Mouse (Mus musculus) ES-Bruce4 (cell line): ENCODE measurements at regions not wholly inside any gene's neighbourhood (a gene's known extent, or its start where the extent isn't known, plus 50 kb on each side); places are given as distances from the start of the nearest gene placed in this dataset.

Source experiments
- H3K27ac ChIP-seq: 2 replicates; pipeline ENCODE4 v1.5.1; 2012; ENCODE audit warnings: low read length, inconsistent platforms; ENCODE audit not compliant: insufficient read depth
- H3K27me3 ChIP-seq: 2 replicates; pipeline ENCODE4 v1.6.1; 2012; ENCODE audit warnings: mild to moderate bottlenecking, low read length, inconsistent platforms; ENCODE audit not compliant: control insufficient read depth, poor library complexity, insufficient read depth, severe bottlenecking
- H3K36me3 ChIP-seq: 2 replicates; pipeline ENCODE4 v1.6.1; 2012; ENCODE audit warnings: inconsistent platforms, mild to moderate bottlenecking, low read length, moderate library complexity; ENCODE audit not compliant: control insufficient read depth, poor library complexity, insufficient read depth, severe bottlenecking
- H3K4me1 ChIP-seq: one replicate; pipeline ENCODE4 v1.8.1; 2011; ENCODE audit warnings: low read length; ENCODE audit not compliant: control insufficient read depth, insufficient read depth
- H3K4me3 ChIP-seq: 2 replicates; pipeline ENCODE4 v1.5.1; 2011; ENCODE audit warnings: low read depth, mild to moderate bottlenecking, low read length
- H3K9ac ChIP-seq: 2 replicates; pipeline ENCODE4 v1.6.1; 2012; ENCODE audit warnings: low read depth, mild to moderate bottlenecking, inconsistent platforms; ENCODE audit not compliant: poor library complexity, severe bottlenecking
- H3K9me3 ChIP-seq: replicated peaks from 2 replicates; pipeline ENCODE4 v1.6.1; 2012; ENCODE audit warnings: mild to moderate bottlenecking, low read length, inconsistent platforms; ENCODE audit not compliant: control insufficient read depth, poor library complexity, insufficient read depth, severe bottlenecking
- CTCF ChIP-seq: IDR thresholded peaks from one replicate; pipeline ENCODE4 v1.8.1; 2011; ENCODE audit warnings: low read depth, low read length
- EP300 ChIP-seq: IDR thresholded peaks from 2 replicates; pipeline ENCODE4 v1.6.1; 2011; ENCODE audit warnings: low read depth, low read length; ENCODE audit not compliant: insufficient read depth
- POLR2A ChIP-seq: IDR thresholded peaks from one replicate; pipeline ENCODE4 v1.8.1; 2011; ENCODE audit warnings: low read length; ENCODE audit not compliant: insufficient read depth

DNA sequence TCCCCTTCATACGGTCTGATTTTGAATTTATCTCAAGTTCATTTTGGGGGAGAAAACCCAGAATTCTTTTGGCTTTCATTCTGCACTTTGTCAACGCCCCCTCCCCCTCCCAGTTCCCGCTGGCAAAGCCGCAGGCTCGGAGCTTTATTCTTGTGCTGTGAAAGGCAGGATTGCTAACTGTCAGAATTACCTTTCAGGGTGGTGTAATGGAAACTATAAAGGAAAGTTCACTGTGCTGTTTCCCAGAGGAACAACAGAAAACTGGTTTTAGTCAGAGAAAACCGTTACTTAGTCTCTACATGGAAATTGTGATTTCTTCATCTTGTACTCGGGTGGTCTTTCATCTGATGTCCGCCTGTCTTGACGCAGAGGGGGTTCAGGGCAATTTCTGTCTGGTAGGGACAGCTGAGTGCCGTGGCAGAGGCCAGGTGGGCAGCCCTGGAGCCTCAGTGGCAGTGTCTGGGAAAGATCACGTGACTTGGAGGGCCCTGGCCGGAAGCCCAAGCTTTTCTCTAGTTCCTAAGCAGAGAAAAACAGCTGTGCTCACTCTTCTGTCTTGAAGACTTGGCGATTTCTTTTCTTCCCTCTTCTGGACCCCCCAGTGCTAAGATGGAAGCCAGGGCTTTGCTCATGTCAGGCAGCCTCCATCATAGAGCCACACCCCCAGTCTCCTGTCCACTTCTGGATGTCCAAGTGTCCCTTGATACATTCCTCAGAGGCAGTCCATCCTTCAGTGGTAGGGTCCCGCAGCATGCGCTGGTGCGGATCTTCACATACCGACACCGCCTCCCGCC lies 74.6 kb downstream of the Tex29 start:
- H3K9ac ChIP-seq: no peak overlapping the region
- H3K27me3 ChIP-seq: no peaks in the 10 kb centered on the region
- no peaks in the 10 kb centered on the region for H3K4me1 ChIP-seq
- H3K4me3 ChIP-seq: no peak overlapping the region
- H3K9me3 ChIP-seq: no peaks in the 10 kb centered on the region
- no peaks in the 10 kb centered on the region for H3K36me3 ChIP-seq
- H3K27ac ChIP-seq: no peak overlapping the region
- TF ChIP-seq EP300: no peak
- no peak for TF ChIP-seq CTCF
- TF ChIP-seq POLR2A: no peak

DNA sequence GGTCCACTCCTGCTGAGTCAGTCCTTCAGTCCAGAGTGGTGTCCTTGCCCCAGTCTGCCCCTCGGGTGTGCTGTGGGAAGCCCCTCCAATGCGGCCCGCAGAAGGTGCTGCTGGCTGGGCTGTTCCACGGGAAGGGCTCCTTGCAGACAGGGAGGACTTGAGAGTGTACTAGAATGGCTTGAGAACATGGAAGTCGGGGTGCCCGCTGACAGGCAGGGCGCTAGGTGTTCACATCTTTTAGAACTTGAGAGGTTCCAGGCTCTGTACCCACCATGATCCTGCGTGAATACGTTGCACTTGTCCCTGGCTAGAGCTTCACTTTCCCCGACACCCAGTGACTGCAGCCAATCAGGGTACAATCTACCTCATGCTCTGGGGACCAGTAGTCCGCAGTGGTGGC lies 75.4 kb downstream of the Tex29 start:
- no peak overlapping the region for H3K4me3 ChIP-seq
- H3K4me1 ChIP-seq: no peaks in the 10 kb centered on the region
- H3K36me3 ChIP-seq: no peaks in the 10 kb centered on the region
- H3K9ac ChIP-seq: no peak overlapping the region
- no peaks in the 10 kb centered on the region for H3K9me3 ChIP-seq
- H3K27me3 ChIP-seq: no peaks in the 10 kb centered on the region
- TF ChIP-seq EP300: no peak
- TF ChIP-seq CTCF: no peak
- no peak for TF ChIP-seq POLR2A
- no peak overlapping the region for H3K27ac ChIP-seq

GRCm38 (mm10) chr8:11919876-11920275 lies 79.6 kb downstream of the Tex29 start:
- no peaks in the 10 kb centered on the region for H3K9me3 ChIP-seq
- no peak for TF ChIP-seq POLR2A
- TF ChIP-seq CTCF: no peak
- TF ChIP-seq EP300: no peak
- no peaks in the 10 kb centered on the region for H3K4me1 ChIP-seq
- no peak overlapping the region for H3K27ac ChIP-seq
- no peak overlapping the region for H3K9ac ChIP-seq
- H3K36me3 ChIP-seq: no peaks in the 10 kb centered on the region
- no peaks in the 10 kb centered on the region for H3K27me3 ChIP-seq
- H3K4me3 ChIP-seq: no peak overlapping the region

GRCm38 (mm10) chr8:11923115-11923514 lies 82.8 kb downstream of the Tex29 start:
- H3K27ac ChIP-seq: no peak overlapping the region
- no peak overlapping the region for H3K4me3 ChIP-seq
- H3K9me3 ChIP-seq: no peaks in the 10 kb centered on the region
- no peak overlapping the region for H3K9ac ChIP-seq
- H3K36me3 ChIP-seq: no peaks in the 10 kb centered on the region
- no peaks in the 10 kb centered on the region for H3K4me1 ChIP-seq
- no peak for TF ChIP-seq POLR2A
- no peak for TF ChIP-seq EP300
- TF ChIP-seq CTCF: no peak
- H3K27me3 ChIP-seq: no peaks in the 10 kb centered on the region

DNA sequence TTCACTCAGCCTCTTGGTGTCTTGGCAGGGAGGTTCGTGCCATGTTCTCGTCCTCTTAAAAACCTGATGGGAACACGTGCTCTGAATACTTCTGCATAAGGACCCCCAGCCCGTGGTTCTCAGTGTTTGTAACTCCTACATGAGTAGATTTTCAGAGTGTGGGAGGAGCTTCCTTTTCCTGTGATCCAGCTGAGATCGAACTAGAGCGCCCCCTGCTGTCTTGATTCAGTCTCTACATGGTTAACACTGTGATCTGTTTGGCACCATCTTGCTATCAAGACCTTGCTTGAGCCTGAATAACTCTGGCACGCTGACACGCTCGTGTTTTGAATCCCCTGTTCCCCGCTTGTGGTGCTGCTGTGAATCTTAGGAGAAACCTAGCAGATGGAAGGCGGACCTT lies 83.9 kb downstream of the Tex29 start:
- Histone ChIP-seq H3K36me3 (no peaks in the 10 kb centered on the region), H3K4me1 (no peaks in the 10 kb centered on the region), H3K9ac (no peak overlapping the region), H3K9me3 (no peaks in the 10 kb centered on the region), H3K27ac (no peak overlapping the region), H3K27me3 (no peaks in the 10 kb centered on the region), H3K4me3 (no peak overlapping the region)
- no peak for TF ChIP-seq POLR2A
- peak; percentile 29 for TF ChIP-seq CTCF

- Histone ChIP-seq H3K27me3 (no peaks in the 10 kb centered on the region), H3K4me1 (no peaks in the 10 kb centered on the region), H3K9ac (no peak overlapping the region), H3K27ac (no peak overlapping the region), H3K4me3 (no peak overlapping the region), H3K9me3 (no peaks in the 10 kb centered on the region), H3K36me3 (no peaks in the 10 kb centered on the region)
- TF ChIP-seq CTCF (peak; percentile 41), POLR2A (no peak)
Observed at GRCm38 (mm10) chr8:11942892-11943332, 102.6 kb downstream of the Tex29 start.
